Mouse (Mus musculus): ENCODE data around the gene Mss51. TPM values are rescaled to one million over a fixed set of nuclear protein-coding genes. Genes with fewer than 3 reads are reported as not detected.

The Mss51 gene
- total RNA-seq, 2 experiments from 2014 or later: 1.7 to 1.8 TPM

- no peak for DNase-seq (ENCODE audit: low spot score in 2 of 2)
These were observed 43.8 kb downstream of the Mss51 start for GRCm38 (mm10) chr14:20452929-20453328.

- DNase-seq (ENCODE audit: low spot score in 2 of 2): peak; percentile 51 to 60
These were observed 44.9 kb downstream of the Mss51 start, which contains the start of gene Cfap70 for GRCm38 (mm10) chr14:20451765-20452331. TSS of gene Cfap70 (minus strand) at chr14:20452226.

GRCm38 (mm10) chr14:20451302-20451701 is 45.4 kb downstream of the Mss51 start:
- no peak for DNase-seq (ENCODE audit: low spot score in 2 of 2)

GRCm38 (mm10) chr14:20447209-20447608 is 49.5 kb downstream of the Mss51 start:
- peak in 1 of 2 experiments; percentile 19 for DNase-seq (ENCODE audit: low spot score in 2 of 2)

GRCm38 (mm10) chr14:20442252-20442651 is 54.4 kb downstream of the Mss51 start:
- DNase-seq (ENCODE audit: low spot score in 2 of 2): no peak

- no peak for DNase-seq (ENCODE audit: low spot score in 2 of 2)
These were observed 59.7 kb downstream of the Mss51 start for GRCm38 (mm10) chr14:20436976-20437375.

Other genes with a start within 250 kb of the Mss51 start
- gene Kcnk16, start 227.7 kb downstream of the Mss51 start, total RNA-seq (2021): not detected
- 10 to 100 TPM; 19.5 to 20.6 TPM for gene Nudt13, start 202.2 kb downstream of the Mss51 start, total RNA-seq (2021)
- gene Ecd, start 148.8 kb downstream of the Mss51 start, total RNA-seq (2021): 10 to 100 TPM; 30.0 to 32.0 TPM
- 10 to 100 TPM; 43.0 to 50.2 TPM for gene Fam149b, start 148.7 kb downstream of the Mss51 start, total RNA-seq (2021)
- 10 to 100 TPM; 23.2 to 23.5 TPM for gene Dnajc9, start 108.0 kb downstream of the Mss51 start, total RNA-seq (2021)
- 10 to 100 TPM; 31.5 to 37.8 TPM for gene Mrps16, start 103.3 kb downstream of the Mss51 start, total RNA-seq (2021)
- 1 to 10 TPM; 1.5 to 3.4 TPM for gene Cfap70, start 44.7 kb downstream of the Mss51 start, total RNA-seq (2021)
- 10 to 100 TPM; 50.2 to 53.5 TPM for gene Anxa7, start 16.8 kb downstream of the Mss51 start, total RNA-seq (2021)
- gene Ppp3cb, start 49.7 kb upstream of the Mss51 start, total RNA-seq (2021): 100 to 1,000 TPM; 397 to 418 TPM
- gene Usp54, start 144.2 kb upstream of the Mss51 start, total RNA-seq (2021): 10 to 100 TPM; 27.8 to 29.2 TPM
- under 1 TPM in 1 of 2 experiments, not detected in 1; 0.39 TPM for gene Myoz1, start 159.6 kb upstream of the Mss51 start, total RNA-seq (2021)
- under 1 TPM; 0.21 to 0.29 TPM for gene Synpo2l, start 171.5 kb upstream of the Mss51 start, total RNA-seq (2021)
- gene Sec24c, start 177.4 kb upstream of the Mss51 start, total RNA-seq (2021): 100 to 1,000 TPM; 108 to 109 TPM
- 10 to 100 TPM; 19.5 TPM for gene Fut11, start 198.1 kb upstream of the Mss51 start, total RNA-seq (2021)
- 10 to 100 TPM; 57.7 to 61.3 TPM for gene Chchd1, start 206.1 kb upstream of the Mss51 start, total RNA-seq (2021)
- gene Zswim8, start 210.7 kb upstream of the Mss51 start, total RNA-seq (2021): 100 to 1,000 TPM; 132 to 152 TPM
- gene Ndst2, start 237.7 kb upstream of the Mss51 start, total RNA-seq (2021): 10 to 100 TPM; 17.9 to 19.4 TPM